Mouse (Mus musculus): ENCODE data around the gene 4922502D21Rik. TPM values are rescaled to one million over a fixed set of nuclear protein-coding genes. Genes with fewer than 3 reads are reported as not detected.

4922502D21Rik gene
- not detected in 2 replicates for polyA plus RNA-seq (2012; rRNA removed)

GRCm38 (mm10) chr6:129331610-129332009 is at the start of gene 4922502D21Rik:
Gene 4922502D21Rik (minus strand): TSS chr6:129331796.

GRCm38 (mm10) chr6:129342391-129342790 is 10.8 kb upstream of the 4922502D21Rik start, which contains the start of gene Clec12a:
Gene Clec12a (plus strand): TSS chr6:129342691.

GRCm38 (mm10) chr6:129275220-129275619 is 56.4 kb downstream of the 4922502D21Rik start, which contains the start of gene Cd69:
Gene Cd69 (minus strand): TSS chr6:129275436.

Other genes with a start within 250 kb of the 4922502D21Rik start
- 0.04 TPM in 1 of 2 replicates, not detected in the other for gene Clec2e, start 230.9 kb downstream of the 4922502D21Rik start, polyA plus RNA-seq (2012; rRNA removed)
- gene Clec2d, start 151.2 kb downstream of the 4922502D21Rik start, polyA plus RNA-seq (2012; rRNA removed), result 5.4 and 8.6 TPM in 2 replicates
- gene Cd69, start 56.4 kb downstream of the 4922502D21Rik start, polyA plus RNA-seq (2012; rRNA removed), result 0.04 TPM in 1 of 2 replicates, not detected in the other
- 0.08 and 0.59 TPM in 2 replicates for gene Clec12a, start 10.9 kb upstream of the 4922502D21Rik start, polyA plus RNA-seq (2012; rRNA removed)
- gene Clec12b, start 54.1 kb upstream of the 4922502D21Rik start, polyA plus RNA-seq (2012; rRNA removed), result 0.17 TPM in 2 replicates
- gene Clec1b, start 65.5 kb upstream of the 4922502D21Rik start, polyA plus RNA-seq (2012; rRNA removed), result 0.36 and 0.49 TPM in 2 replicates
- gene Clec9a, start 77.1 kb upstream of the 4922502D21Rik start, polyA plus RNA-seq (2012; rRNA removed), result 0.05 and 0.08 TPM in 2 replicates
- gene Clec1a, start 120.2 kb upstream of the 4922502D21Rik start, polyA plus RNA-seq (2012; rRNA removed), result 0.71 and 0.79 TPM in 2 replicates
- gene Olr1, start 175.4 kb upstream of the 4922502D21Rik start, polyA plus RNA-seq (2012; rRNA removed), result 0.01 TPM in 1 of 2 replicates, not detected in the other
- not detected in 2 replicates for gene Tmem52b, start 180.8 kb upstream of the 4922502D21Rik start, polyA plus RNA-seq (2012; rRNA removed)
- 226 TPM in 2 replicates for gene Gabarapl1, start 201.4 kb upstream of the 4922502D21Rik start, polyA plus RNA-seq (2012; rRNA removed)
- gene Klre1, start 246.1 kb upstream of the 4922502D21Rik start, polyA plus RNA-seq (2012; rRNA removed), result 0.19 and 0.20 TPM in 2 replicates